Mouse (Mus musculus) induced T-regulatory cell, adult 2 months (primary cell): Measurements from ENCODE around the gene Hist3h2ba.
"Not testable (repeated sequence)": the region's sequence is repeated elsewhere in the genome, so short reads cannot be mapped to it uniquely, and the experiment has no call there.

Experiments
- DNase-seq: peaks from one replicate; pipeline ENCODE4 v3.0.0-alpha.2; 2012; ENCODE audit warnings: low read depth

Gene Hist3h2ba

GRCm38 (mm10) chr11:58938322-58939087 lies 10.2 kb upstream of the Hist3h2ba start, which contains the start of gene Rnf187:
Gene Rnf187, minus strand, starts transcription at chr11:58938916.
- peak; percentile 92 for DNase-seq

GRCm38 (mm10) chr11:58939088-58939439 lies 9.7 kb upstream of the Hist3h2ba start:
- DNase-seq: no peak

GRCm38 (mm10) chr11:58944136-58944535 lies 4.6 kb upstream of the Hist3h2ba start:
- DNase-seq: no peak

GRCm38 (mm10) chr11:58947306-58947705 lies 1.4 kb upstream of the Hist3h2ba start:
- no peak for DNase-seq

- DNase-seq: no peak
Measured at GRCm38 (mm10) chr11:58947798-58948528, 757 bp upstream of the Hist3h2ba start.

- no peak for DNase-seq
Measured at GRCm38 (mm10) chr11:58949480-58950431, 1.0 kb downstream of the Hist3h2ba start.

- DNase-seq: no peak
Measured at GRCm38 (mm10) chr11:58951210-58951609, 2.5 kb downstream of the Hist3h2ba start.

GRCm38 (mm10) chr11:58953351-58954169 lies 4.8 kb downstream of the Hist3h2ba start:
- peak; percentile 82 for DNase-seq

GRCm38 (mm10) chr11:58954170-58954419 lies 5.4 kb downstream of the Hist3h2ba start:
- DNase-seq: not testable (repeated sequence)

GRCm38 (mm10) chr11:58954420-58955142 lies 5.9 kb downstream of the Hist3h2ba start, which contains the start of the genes Hist3h2a and Trim17:
Gene Hist3h2a, plus strand, starts transcription at chr11:58954685.
Gene Trim17, plus strand, starts transcription at chr11:58954685.
- peak; percentile 98 for DNase-seq

GRCm38 (mm10) chr11:58955143-58955867 lies 6.6 kb downstream of the Hist3h2ba start:
- DNase-seq: peak; percentile 54

GRCm38 (mm10) chr11:58955868-58956257 lies 7.1 kb downstream of the Hist3h2ba start:
- DNase-seq: no peak

GRCm38 (mm10) chr11:58957226-58957914 lies 8.7 kb downstream of the Hist3h2ba start:
- DNase-seq: no peak

- no peak for DNase-seq
Measured at GRCm38 (mm10) chr11:58958536-58958935, 9.8 kb downstream of the Hist3h2ba start.

GRCm38 (mm10) chr11:58959186-58959825 lies 10.6 kb downstream of the Hist3h2ba start:
- peak; percentile 54 for DNase-seq

- DNase-seq: peak; percentile 94
Measured at GRCm38 (mm10) chr11:58959921-58960465, 11.3 kb downstream of the Hist3h2ba start.

- DNase-seq: no peak
Measured at GRCm38 (mm10) chr11:58961364-58962177, 12.9 kb downstream of the Hist3h2ba start.

GRCm38 (mm10) chr11:58963543-58963942 lies 14.8 kb downstream of the Hist3h2ba start:
- DNase-seq: peak; percentile 60
